Mouse (Mus musculus) adrenal gland, adult 2 months (tissue): ENCODE measurements around the gene Ube2u. TPM values are rescaled to one million over a fixed set of nuclear protein-coding genes. Genes with fewer than 3 reads are reported as not detected.

Experiments used
- DNase-seq: peaks from one replicate; pipeline ENCODE4 v3.0.0; 2021
- polyA plus RNA-seq: library from polyadenylated mRNA; depleted of rRNA; stranded (reverse); fragments of >200 nt; gene quantifications from 2 replicates; pipeline ENCODE4 v1.2.3, GENCODE M21; 2012
- total RNA-seq, 2 experiments: library from RNA; stranded (reverse); gene quantifications; 2 replicates each; pipeline ENCODE4 v1.2.3; 2021

Ube2u gene
- total and polyA plus RNA-seq, 3 experiments: 0.17 to 0.37 TPM; not detected in 1

DNA sequence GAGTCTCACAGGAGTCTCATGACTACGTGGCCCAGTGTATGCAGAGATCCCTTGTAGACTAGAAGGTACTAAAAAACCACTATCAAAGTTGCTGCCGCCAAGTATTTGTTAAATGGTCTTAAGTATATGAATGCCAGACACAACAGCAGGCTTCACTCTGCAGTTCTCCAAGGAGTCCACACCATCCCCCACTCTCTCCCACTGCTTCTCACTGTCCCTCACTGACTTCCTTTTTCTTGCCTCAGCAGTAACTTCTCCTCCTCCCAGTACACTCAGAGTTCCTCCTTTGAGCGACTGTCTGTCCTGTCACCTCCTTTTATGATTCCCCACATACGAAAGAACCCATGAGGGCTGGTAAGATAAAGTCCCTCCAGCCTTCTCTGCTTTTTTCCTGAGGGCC lies 69.3 kb downstream of the Ube2u start:
- no peak for DNase-seq

DNA sequence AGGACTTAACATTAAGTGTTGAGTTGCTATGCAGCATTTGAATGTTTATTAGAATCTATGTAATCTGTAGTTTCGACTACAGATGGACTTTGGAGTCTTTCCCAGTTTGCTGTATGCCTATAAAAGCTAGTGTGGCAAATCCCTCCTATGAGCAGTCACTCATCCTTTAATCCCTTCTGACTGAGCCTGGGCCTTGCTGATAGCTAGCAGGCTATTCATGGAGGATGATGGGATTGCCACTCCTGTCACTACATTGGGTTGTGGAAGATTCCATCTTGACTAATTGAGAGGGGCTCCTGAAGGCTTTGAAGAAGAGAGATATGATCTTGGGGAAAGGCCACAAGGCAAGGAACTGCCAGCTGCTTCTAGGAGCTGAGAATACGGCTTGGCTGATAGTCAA lies 74.6 kb downstream of the Ube2u start:
- no peak for DNase-seq

DNA sequence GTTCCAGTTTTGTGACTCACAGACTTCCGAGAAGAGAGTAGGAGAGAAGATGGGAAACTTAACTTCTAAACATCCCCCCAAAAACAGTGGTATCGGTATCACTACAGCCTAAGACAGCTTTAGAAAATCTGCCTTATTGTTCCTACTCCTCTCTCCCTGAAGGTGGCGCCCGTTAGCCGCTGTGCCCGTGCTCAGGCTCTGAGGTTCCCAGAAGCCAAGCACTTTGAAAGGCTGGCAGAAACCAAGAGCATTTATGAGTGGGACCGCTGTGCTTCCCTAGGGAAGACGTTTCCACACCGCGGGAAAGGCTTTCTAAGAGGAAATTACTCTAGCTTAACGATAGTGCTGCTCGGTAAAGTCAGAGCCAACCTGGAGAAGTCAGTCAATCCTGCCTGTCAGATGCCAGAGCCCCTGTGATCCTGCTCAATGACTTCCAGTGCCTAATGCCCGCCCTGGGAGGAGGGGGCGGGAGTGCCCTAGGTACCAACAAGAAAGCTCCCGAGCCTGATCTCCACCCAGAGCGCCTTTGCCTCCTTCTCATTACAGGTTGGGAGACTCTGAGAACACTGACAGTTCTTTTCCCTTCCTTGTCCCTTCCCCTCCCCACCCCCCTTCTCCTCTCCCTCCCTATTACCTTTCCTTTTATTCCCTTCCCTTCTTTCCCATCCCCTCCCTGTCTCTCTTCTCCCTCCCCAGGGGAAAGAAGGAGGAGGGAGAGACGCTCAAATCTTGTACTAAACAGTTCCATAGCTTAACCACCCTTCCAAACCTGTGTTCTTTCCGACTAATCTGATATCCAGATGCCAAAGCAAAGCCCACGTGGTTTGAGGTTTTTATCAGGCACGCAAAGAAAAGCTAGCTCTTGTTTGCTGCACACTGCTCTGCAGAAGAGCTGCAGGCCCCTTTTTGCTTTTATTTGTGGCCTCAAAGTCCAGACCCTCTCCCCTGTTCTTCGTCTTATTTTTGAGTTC lies 109.9 kb downstream of the Ube2u start:
- peak; percentile 77 for DNase-seq

DNA sequence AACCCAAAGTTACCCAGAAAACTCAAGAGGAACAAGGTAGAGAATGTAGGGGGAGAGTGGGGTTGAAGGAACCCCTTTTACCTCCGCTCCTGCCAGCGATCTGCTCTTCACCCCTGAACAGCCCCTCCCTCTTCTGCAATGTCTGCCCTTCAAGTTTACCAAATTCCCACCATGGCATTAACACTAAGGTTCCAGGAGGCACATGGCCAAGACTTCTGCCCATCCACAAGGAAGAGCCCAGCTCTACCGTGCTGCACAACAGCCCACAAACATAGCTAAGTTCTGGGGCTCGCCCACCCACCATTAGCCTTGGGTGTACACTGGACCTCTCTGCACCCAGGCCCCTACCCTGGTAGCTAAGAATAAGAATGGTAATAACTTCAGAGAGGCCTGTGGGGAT lies 117.1 kb downstream of the Ube2u start:
- DNase-seq: no peak

DNA sequence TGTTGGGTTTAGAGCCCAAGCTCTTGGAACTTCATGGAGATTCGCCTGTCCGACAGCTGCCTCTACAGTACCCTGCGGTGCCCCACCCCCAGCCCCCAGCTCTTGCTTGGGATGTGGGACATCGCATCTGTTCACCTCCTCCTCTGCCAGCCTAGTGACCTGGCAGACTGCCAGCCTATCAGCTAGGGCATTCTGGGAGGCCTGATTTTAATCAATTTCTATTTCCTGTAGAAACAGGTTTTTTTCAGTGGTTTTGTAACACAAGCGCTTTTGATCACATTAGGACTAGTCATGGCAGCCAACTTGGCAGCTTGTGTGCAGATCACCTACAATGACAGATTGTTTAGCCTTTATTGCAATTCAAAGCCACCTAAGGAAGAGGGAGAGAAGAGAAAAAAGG lies 118.0 kb downstream of the Ube2u start:
- no peak for DNase-seq

DNA sequence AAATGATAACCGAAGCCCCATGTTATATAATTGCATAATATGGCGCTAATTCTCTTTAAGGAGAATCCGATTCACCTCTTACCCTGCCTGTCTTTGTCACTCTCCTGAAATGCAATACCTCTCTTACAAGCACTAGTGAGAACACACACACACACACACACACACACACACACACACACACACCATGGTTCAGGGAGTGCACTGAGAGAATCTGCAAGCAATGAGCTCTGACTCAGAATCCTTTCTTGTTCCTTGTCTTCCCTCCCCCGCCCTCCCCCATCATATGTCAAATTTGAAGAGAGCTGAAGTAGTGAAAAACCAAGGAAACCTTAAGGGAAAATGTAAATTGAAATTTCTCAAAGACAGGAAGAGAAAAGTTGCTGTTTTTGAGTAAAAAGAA lies 118.4 kb downstream of the Ube2u start:
- no peak for DNase-seq
